In genomic region chr15:7810556-7811252, GRCm38 (mm10) we compare ENCODE assay signal across 9 mouse cellular contexts. TPM values are rescaled to one million over a fixed set of nuclear protein-coding genes. Genes with fewer than 3 reads are reported as not detected.
DNase-seq lines count a peak whose midpoint lies in the region; ATAC-seq and TF ChIP-seq lines count a peak whose summit lies in the region.
"Had no signal": no experiment of that assay in that cellular context is flagged by ENCODE, and none has a peak within 500 bp of the region (broad histone marks: within the 10 kb centered on the region; RNA-seq: fewer than 3 reads in every experiment).

TSS of gene Gdnf (plus strand) at chr15:7810846.

- H3K4me3 ChIP-seq in forebrain, embryonic 16.5 days (replicated peaks; ENCODE audit: low read length), result peak within 1 kb of the TSS; percentile 53
- H3K4me3 ChIP-seq in kidney, postnatal 0 days (replicated peaks; ENCODE audit: low read depth, low read length), result peak within 1 kb of the TSS; percentile 54
- H3K4me3 ChIP-seq in midbrain, embryonic 16.5 days (ENCODE audit: low read depth, low read length), result peak within 1 kb of the TSS; percentile 59

- H3K9me3 ChIP-seq in forebrain, embryonic 16.5 days (ENCODE audit: control insufficient read depth, low read length), result no peaks in the 10 kb centered on the region
- no peaks in the 10 kb centered on the region for H3K9me3 ChIP-seq in kidney, postnatal 0 days (replicated peaks; ENCODE audit: low read length)
- no peaks in the 10 kb centered on the region for H3K9me3 ChIP-seq in midbrain, embryonic 16.5 days (replicated peaks; ENCODE audit: control insufficient read depth, low read length, poor library complexity, severe bottlenecking)

- peak within 1 kb of the TSS; percentile 74 for H3K4me2 ChIP-seq in forebrain, embryonic 16.5 days (ENCODE audit: low read length)
- H3K4me2 ChIP-seq in kidney, postnatal 0 days (ENCODE audit: low read length), result peak within 1 kb of the TSS; percentile 90
- peak within 1 kb of the TSS; percentile 99 for H3K4me2 ChIP-seq in midbrain, embryonic 16.5 days (ENCODE audit: low read length)

- DNase-seq in layer of hippocampus, postnatal 10 days (ENCODE audit: low spot score in 2 of 2), result peak; percentile 24 to 39
- DNase-seq in layer of hippocampus, adult 18-20 months (ENCODE audit: low spot score in 2 of 2), result no peak
- DNase-seq in brain, adult 2 months (ENCODE audit: low read depth, low spot score), result peak; percentile 30
- DNase-seq in kidney, postnatal 0 days (ENCODE audit: low spot score), result peak; percentile 36
- no peak for DNase-seq in layer of hippocampus, adult 11-12 months (ENCODE audit: low spot score)
- no peak for DNase-seq in urinary bladder, postnatal 14 days (ENCODE audit: low spot score)

- peaks cover 36% of the 10 kb centered on the region for H3K4me1 ChIP-seq in forebrain, embryonic 16.5 days (replicated peaks; ENCODE audit: control insufficient read depth, insufficient read depth, low read length)
- peaks cover 12% of the 10 kb centered on the region; the same call in 1 of the 2 replicates for H3K4me1 ChIP-seq in kidney, postnatal 0 days (replicated peaks; ENCODE audit: insufficient read depth, low read length)
- peaks cover 27% of the 10 kb centered on the region for H3K4me1 ChIP-seq in midbrain, embryonic 16.5 days (ENCODE audit: control insufficient read depth, insufficient read depth, low read length)

- 0% methylated on average over 71 of the region's 73 CpGs for WGBS in forebrain, embryonic 16.5 days
- under 1% methylated on average over 71 of the region's 73 CpGs for WGBS in kidney, postnatal 0 days
- under 1% methylated on average over 70 of the region's 73 CpGs for WGBS in midbrain, embryonic 16.5 days

- H3K27me3 ChIP-seq in forebrain, embryonic 16.5 days (replicated peaks; ENCODE audit: control insufficient read depth, insufficient read depth, low read length), result peaks cover 60% of the 10 kb centered on the region
- H3K27me3 ChIP-seq in kidney, postnatal 0 days (ENCODE audit: insufficient read depth, low read length), result peaks cover 19% of the 10 kb centered on the region
- H3K27me3 ChIP-seq in midbrain, embryonic 16.5 days (ENCODE audit: control insufficient read depth, insufficient read depth, low read depth, low read length), result peaks cover 70% of the 10 kb centered on the region

- peak; percentile 54 for ATAC-seq in forebrain, embryonic 16.5 days
- ATAC-seq in kidney, postnatal 0 days (replicated peaks; ENCODE audit: low FRiP score, low read depth), result peak; percentile 19; the same call in 1 of the 2 replicates
- ATAC-seq in midbrain, embryonic 16.5 days, result peak; percentile 68

- H3K9ac ChIP-seq in forebrain, embryonic 16.5 days (replicated peaks; ENCODE audit: low read depth, low read length), result peak within 1 kb of the TSS; percentile 35
- peak within 1 kb of the TSS; percentile 74 for H3K9ac ChIP-seq in kidney, postnatal 0 days (ENCODE audit: low read depth, low read length)
- peak within 1 kb of the TSS; percentile 69 for H3K9ac ChIP-seq in midbrain, embryonic 16.5 days (ENCODE audit: low read depth, low read length)

- no peak for TF ChIP-seq CTCF in kidney, postnatal 0 days (IDR thresholded peaks at IDR 0.05; ENCODE audit: low read depth)

- no peaks in the 10 kb centered on the region for H3K36me3 ChIP-seq in forebrain, embryonic 16.5 days (ENCODE audit: control insufficient read depth, insufficient read depth)
- H3K36me3 ChIP-seq in kidney, postnatal 0 days (ENCODE audit: insufficient read depth, low read length), result no peaks in the 10 kb centered on the region
- no peaks in the 10 kb centered on the region for H3K36me3 ChIP-seq in midbrain, embryonic 16.5 days (ENCODE audit: control insufficient read depth, insufficient read depth, low read length)

- no peak within 1 kb of the TSS for H3K27ac ChIP-seq in forebrain, embryonic 16.5 days (ENCODE audit: low read length)
- H3K27ac ChIP-seq in kidney, postnatal 0 days, result peak within 1 kb of the TSS; percentile 80
- no peak within 1 kb of the TSS for H3K27ac ChIP-seq in midbrain, embryonic 16.5 days (ENCODE audit: low read length)
- H3K27ac ChIP-seq: macrophage had no signal

RNA-seq across cellular contexts. Expression of gene Gdnf, which starts in this region (rescaled TPM):
- under 1 TPM; 0.09 to 0.18 TPM for total RNA-seq in layer of hippocampus, postnatal 10 days (2021)
- under 1 TPM; 0.20 TPM for total RNA-seq in layer of hippocampus, adult 18-20 months (2021)
- polyA plus RNA-seq in forebrain, embryonic 16.5 days (2015; fragmentation: Nextera tagmentation; extraction: Ambion mirVana), result 0.16 and 0.18 TPM in 2 replicates
- 5.2 and 5.8 TPM in 2 replicates for polyA plus RNA-seq in kidney, postnatal 0 days (2015; fragmentation: Nextera tagmentation; extraction: Ambion mirVana)
- polyA plus RNA-seq in midbrain, embryonic 16.5 days (2015; fragmentation: Nextera tagmentation; extraction: Ambion mirVana), result 0.05 and 0.11 TPM in 2 replicates
- polyA plus RNA-seq: macrophage had no signal

Comparison
In these comparisons a context has a peak if more than half of its experiments do, and no peak if none do; other contexts are left out.
1. Peak in DNase-seq in layer of hippocampus, postnatal 10 days; RNA of the gene not detected or under 1 TPM.
2. Peak in ATAC-seq, H3K4me3 ChIP-seq, H3K9ac ChIP-seq and H3K4me2 ChIP-seq in forebrain, embryonic 16.5 days; RNA of the gene not detected or under 1 TPM.
3. Peak in ATAC-seq, H3K4me3 ChIP-seq, H3K9ac ChIP-seq and H3K4me2 ChIP-seq in midbrain, embryonic 16.5 days; RNA of the gene not detected or under 1 TPM.
4. DNase-seq: peak in brain, adult 2 months (single experiment) and kidney, postnatal 0 days (single experiment); none in layer of hippocampus, adult 18-20 months (0 of 2), layer of hippocampus, adult 11-12 months (single experiment) and urinary bladder, postnatal 14 days (single experiment).
5. Peak in every context shown above with its lines, with median percentiles within 50 percentile points of each other: ATAC-seq, H3K4me2 ChIP-seq, H3K4me3 ChIP-seq and H3K9ac ChIP-seq.